Mouse (Mus musculus) E14TG2a.4 (cell line): Measurements from ENCODE around the gene Rbms3.

Experiments used
- H3K27me3 ChIP-seq: 2 replicates; pipeline ENCODE4 v1.6.1; 2014; ENCODE audit warnings: low read length, control low read depth; ENCODE audit not compliant: insufficient read depth
- H3K36me3 ChIP-seq: 2 replicates; pipeline ENCODE4 v1.6.1; 2014; ENCODE audit warnings: low read length, control low read depth; ENCODE audit not compliant: insufficient read depth
- H3K4me1 ChIP-seq: replicated peaks from 2 replicates; pipeline ENCODE4 v1.6.1; 2014; ENCODE audit warnings: low read depth, low read length, control low read depth
- H3K4me3 ChIP-seq: replicated peaks from 2 replicates; pipeline ENCODE4 v1.5.1; 2014; ENCODE audit warnings: mild to moderate bottlenecking, low read length
- H3K9me3 ChIP-seq: 2 replicates; pipeline ENCODE4 v1.6.1; 2014; ENCODE audit warnings: low read length, control low read depth
- CTCF ChIP-seq: conservative IDR thresholded peaks from 2 replicates; pipeline ENCODE4 v1.5.1; 2014; ENCODE audit warnings: low read length
- NANOG ChIP-seq: IDR thresholded peaks from 2 replicates; pipeline ENCODE4 v1.6.1; 2014; ENCODE audit warnings: borderline replicate concordance, low read length, mixed read lengths
- POU5F1 ChIP-seq: IDR thresholded peaks from 2 replicates; pipeline ENCODE4 v1.6.1; 2014; ENCODE audit warnings: low read length, borderline replicate concordance

Gene Rbms3

GRCm38 (mm10) chr9:117126816-117127215 is 502.9 kb downstream of the Rbms3 start:
- Histone ChIP-seq H3K36me3 (no peaks in the 10 kb centered on the region), H3K27me3 (no peaks in the 10 kb centered on the region), H3K9me3 (no peaks in the 10 kb centered on the region), H3K4me1 (no peaks in the 10 kb centered on the region), H3K4me3 (no peak overlapping the region)
- TF ChIP-seq CTCF (no peak), POU5F1 (no peak), NANOG (no peak)

GRCm38 (mm10) chr9:117125844-117126243 is 503.9 kb downstream of the Rbms3 start:
- no peak overlapping the region for H3K4me3 ChIP-seq
- H3K9me3 ChIP-seq = no peaks in the 10 kb centered on the region
- H3K36me3 ChIP-seq = no peaks in the 10 kb centered on the region
- H3K27me3 ChIP-seq = no peaks in the 10 kb centered on the region
- H3K4me1 ChIP-seq = no peaks in the 10 kb centered on the region
- TF ChIP-seq POU5F1 (no peak), NANOG (no peak), CTCF (no peak)

- TF ChIP-seq NANOG = no peak
- no peak for TF ChIP-seq CTCF
- TF ChIP-seq POU5F1 = no peak
- no peak overlapping the region for H3K4me3 ChIP-seq
- no peaks in the 10 kb centered on the region for H3K36me3 ChIP-seq
- H3K4me1 ChIP-seq = no peaks in the 10 kb centered on the region
- no peaks in the 10 kb centered on the region for H3K27me3 ChIP-seq
- H3K9me3 ChIP-seq = peaks cover 7% of the 10 kb centered on the region
Measured at GRCm38 (mm10) chr9:117121572-117121971, 508.1 kb downstream of the Rbms3 start.

GRCm38 (mm10) chr9:117117181-117117729 is 512.5 kb downstream of the Rbms3 start:
- H3K36me3 ChIP-seq = no peaks in the 10 kb centered on the region
- H3K4me3 ChIP-seq = no peak overlapping the region
- no peaks in the 10 kb centered on the region for H3K27me3 ChIP-seq
- no peaks in the 10 kb centered on the region for H3K4me1 ChIP-seq
- peaks cover 7% of the 10 kb centered on the region for H3K9me3 ChIP-seq
- no peak for TF ChIP-seq CTCF
- TF ChIP-seq NANOG = no peak
- no peak for TF ChIP-seq POU5F1

- H3K9me3 ChIP-seq = peaks cover 7% of the 10 kb centered on the region
- H3K36me3 ChIP-seq = no peaks in the 10 kb centered on the region
- no peak overlapping the region for H3K4me3 ChIP-seq
- TF ChIP-seq CTCF = no peak
- no peaks in the 10 kb centered on the region for H3K27me3 ChIP-seq
- H3K4me1 ChIP-seq = no peaks in the 10 kb centered on the region
Measured at GRCm38 (mm10) chr9:117115609-117116008, 514.1 kb downstream of the Rbms3 start.

- Histone ChIP-seq H3K9me3 (peaks cover 7% of the 10 kb centered on the region), H3K4me1 (peaks cover 4% of the 10 kb centered on the region; the same call in 1 of the 2 replicates), H3K27me3 (no peaks in the 10 kb centered on the region), H3K4me3 (no peak overlapping the region), H3K36me3 (no peaks in the 10 kb centered on the region)
- TF ChIP-seq NANOG = no peak
- TF ChIP-seq POU5F1 = no peak
- no peak for TF ChIP-seq CTCF
Measured at GRCm38 (mm10) chr9:117113592-117113991, 516.1 kb downstream of the Rbms3 start.

- no peaks in the 10 kb centered on the region for H3K36me3 ChIP-seq
- H3K27me3 ChIP-seq = no peaks in the 10 kb centered on the region
- no peaks in the 10 kb centered on the region; the same call in 1 of the 2 replicates for H3K9me3 ChIP-seq
- TF ChIP-seq CTCF = no peak
- TF ChIP-seq POU5F1 = no peak
- no peak for TF ChIP-seq NANOG
- peaks cover 4% of the 10 kb centered on the region; the same call in 1 of the 2 replicates for H3K4me1 ChIP-seq
- H3K4me3 ChIP-seq = no peak overlapping the region
Measured at GRCm38 (mm10) chr9:117107926-117108325, 521.8 kb downstream of the Rbms3 start.

GRCm38 (mm10) chr9:117102198-117102930 is 527.3 kb downstream of the Rbms3 start:
- no peak for TF ChIP-seq CTCF
- no peak for TF ChIP-seq NANOG
- TF ChIP-seq POU5F1 = no peak
- no peaks in the 10 kb centered on the region for H3K9me3 ChIP-seq
- H3K36me3 ChIP-seq = no peaks in the 10 kb centered on the region
- H3K27me3 ChIP-seq = no peaks in the 10 kb centered on the region
- H3K4me1 ChIP-seq = no peaks in the 10 kb centered on the region
- H3K4me3 ChIP-seq = no peak overlapping the region

GRCm38 (mm10) chr9:117100181-117100580 is 529.5 kb downstream of the Rbms3 start:
- Histone ChIP-seq H3K36me3 (no peaks in the 10 kb centered on the region), H3K27me3 (no peaks in the 10 kb centered on the region), H3K4me1 (no peaks in the 10 kb centered on the region), H3K9me3 (no peaks in the 10 kb centered on the region), H3K4me3 (no peak overlapping the region)
- TF ChIP-seq NANOG (no peak), POU5F1 (no peak), CTCF (no peak)
